Mouse (Mus musculus) heart, adult 8-10 months (tissue): ENCODE results near the gene Olfr1378. TPM values are rescaled to one million over a fixed set of nuclear protein-coding genes. Genes with fewer than 3 reads are reported as not detected.

Experiments used
- DNase-seq: peaks from one replicate; pipeline ENCODE4 v3.0.0; 2022; ENCODE audit warnings: low spot score
- total RNA-seq, 4 experiments: library from RNA; stranded (reverse); gene quantifications; 2 replicates each; pipeline ENCODE4 v1.2.4; 2022

Olfr1378 gene
- total RNA-seq, result not detected

- DNase-seq, result no peak
Observed at GRCm38 (mm10) chr11:50966230-50966629, at the start of gene Olfr1378. Gene Olfr1378, plus strand, starts transcription at chr11:50966530.

- DNase-seq, result no peak
Observed at GRCm38 (mm10) chr11:50930469-50931014, 35.8 kb upstream of the Olfr1378 start.

GRCm38 (mm10) chr11:50931021-50931420 is 35.3 kb upstream of the Olfr1378 start:
- no peak for DNase-seq

- peak; percentile 83 for DNase-seq
Observed at GRCm38 (mm10) chr11:50931451-50931866, 34.9 kb upstream of the Olfr1378 start, which contains the start of gene Zfp354b. Gene Zfp354b, minus strand, starts transcription at chr11:50931633.

DNA sequence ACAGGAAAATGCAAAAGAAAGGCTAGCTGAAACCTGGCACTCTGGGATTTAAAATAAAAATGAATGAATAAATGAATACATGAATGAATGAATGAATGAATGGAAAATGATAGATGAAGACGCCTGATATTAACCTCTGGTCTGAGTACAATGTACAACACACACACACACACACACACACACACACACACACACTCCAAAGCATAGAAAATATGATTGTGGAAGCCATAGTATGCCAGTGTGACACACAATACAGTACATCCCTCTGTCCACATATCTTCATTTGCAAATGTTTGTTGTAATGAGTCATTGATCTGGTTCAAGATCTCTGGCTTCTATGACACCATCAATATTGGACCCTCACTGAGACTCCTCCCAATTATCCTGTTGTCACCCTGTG is 34.3 kb upstream of the Olfr1378 start:
- no peak for DNase-seq

DNA sequence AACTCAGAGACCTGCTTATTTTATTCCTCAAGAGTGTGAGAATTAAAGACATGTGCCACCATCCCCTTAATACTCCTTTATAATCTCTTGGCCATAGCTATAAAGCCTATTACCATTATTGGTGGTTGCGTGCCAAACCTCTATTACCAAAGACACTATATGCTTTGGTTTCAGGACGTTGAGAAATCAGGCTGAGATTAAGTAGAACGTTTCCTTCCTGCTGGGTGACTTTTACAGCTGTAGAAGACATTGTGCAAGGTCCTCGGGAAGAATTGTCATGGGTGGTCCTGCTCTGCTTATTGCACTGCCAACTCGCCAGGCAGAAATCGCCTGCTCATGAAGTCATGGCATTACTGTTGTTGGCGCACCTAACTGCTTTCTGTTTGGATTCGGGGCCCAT is 27.9 kb upstream of the Olfr1378 start:
- no peak for DNase-seq

DNA sequence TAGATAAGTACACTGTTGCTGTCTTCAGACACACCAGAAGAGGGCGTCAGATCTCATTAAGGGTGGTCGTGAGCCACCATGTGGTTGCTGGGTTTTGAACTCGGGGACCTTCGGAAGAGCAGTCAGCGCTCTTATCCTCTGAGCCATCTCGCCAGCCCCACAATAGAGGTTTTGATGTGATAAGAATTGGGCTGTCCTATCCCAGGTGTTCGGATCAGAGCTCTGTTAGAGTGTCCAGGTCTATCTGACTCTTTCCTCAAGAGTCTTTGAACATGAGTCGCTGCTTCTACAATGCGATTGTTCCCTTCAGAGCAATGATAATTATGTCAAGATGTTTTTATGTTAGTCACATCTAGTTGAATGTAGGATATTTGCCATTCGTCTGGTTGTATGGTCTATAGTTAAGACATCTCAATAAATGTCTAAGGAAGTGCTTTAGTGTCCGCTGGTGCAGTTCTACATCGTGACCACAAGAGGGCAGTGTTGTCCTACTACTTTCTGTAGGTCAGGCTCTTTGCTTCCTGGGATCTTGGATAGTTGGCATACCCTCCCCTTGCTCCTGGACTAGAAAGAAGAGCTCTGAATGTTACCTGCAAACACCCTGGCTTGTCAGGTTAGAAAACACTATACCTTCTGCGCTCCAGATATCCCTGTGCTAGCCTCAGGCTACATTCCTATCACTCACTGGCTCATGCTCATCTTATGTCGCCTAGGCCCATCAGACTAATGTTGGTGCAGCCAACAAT is 26.5 kb upstream of the Olfr1378 start:
- DNase-seq, result peak; percentile 32

- DNase-seq, result no peak
Observed at GRCm38 (mm10) chr11:50942386-50942785, 23.9 kb upstream of the Olfr1378 start.

GRCm38 (mm10) chr11:50943506-50943905 is 22.8 kb upstream of the Olfr1378 start, which contains the start of gene 4933414I15Rik:
Gene 4933414I15Rik, minus strand, starts transcription at chr11:50943765.
- no peak for DNase-seq

GRCm38 (mm10) chr11:50952290-50952689 is 14.0 kb upstream of the Olfr1378 start:
- DNase-seq, result no peak

DNA sequence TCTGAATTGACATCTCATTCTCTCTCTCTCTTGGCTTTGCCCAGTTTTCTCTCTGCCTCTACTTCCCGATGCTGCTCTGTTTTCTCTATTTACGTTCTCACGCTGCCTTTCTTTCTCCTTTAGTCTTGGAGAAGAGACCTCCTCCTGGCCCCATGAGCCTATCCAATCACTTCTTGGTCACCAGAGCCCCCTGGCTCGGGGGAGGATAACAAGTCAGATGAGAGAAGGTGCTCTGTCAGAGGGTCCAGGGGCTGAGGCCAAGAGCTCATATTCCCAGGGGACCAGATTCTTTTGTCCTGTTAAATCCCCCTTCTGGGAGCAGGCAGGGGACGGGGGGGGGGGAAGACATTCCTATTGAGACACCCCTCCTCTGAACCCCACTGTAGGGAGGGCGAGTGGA is 12.7 kb upstream of the Olfr1378 start, which contains the start of gene Prop1:
Gene Prop1 (minus strand): TSS at position 101 of the 400 bp plus-strand sequence.
- DNase-seq, result no peak

GRCm38 (mm10) chr11:50964886-50965285 is 1.4 kb upstream of the Olfr1378 start:
- peak; percentile 57 for DNase-seq

- DNase-seq, result no peak
Observed at GRCm38 (mm10) chr11:50977216-50977615, 10.9 kb downstream of the Olfr1378 start.

GRCm38 (mm10) chr11:50981667-50982066 is 15.3 kb downstream of the Olfr1378 start, which contains the start of gene Olfr1377:
Gene Olfr1377, plus strand, starts transcription at chr11:50981967.
- DNase-seq, result no peak

- DNase-seq, result no peak
Observed at GRCm38 (mm10) chr11:51003296-51003695, 37.0 kb downstream of the Olfr1378 start, which contains the start of gene Olfr51. Gene Olfr51, plus strand, starts transcription at chr11:51003596.

DNA sequence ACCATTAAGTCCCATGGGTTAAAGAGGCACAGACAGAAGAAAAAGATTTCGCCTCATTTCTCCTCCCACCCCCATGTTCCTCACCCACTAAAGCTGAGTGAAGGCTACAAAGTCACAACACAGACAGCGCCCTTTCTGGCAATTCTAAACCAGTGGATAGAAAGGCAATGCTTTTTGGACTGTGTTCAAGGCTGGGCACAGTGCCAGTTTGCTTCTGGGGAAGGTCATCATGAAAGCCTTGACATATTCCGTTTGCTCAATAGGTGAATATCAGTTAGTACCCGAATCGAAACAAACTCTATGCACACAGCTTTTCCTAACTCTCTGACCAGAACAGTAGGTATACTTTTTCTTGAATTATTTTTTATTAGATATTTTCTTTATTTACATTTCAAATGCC is 45.5 kb downstream of the Olfr1378 start:
- peak; percentile 19 for DNase-seq

DNA sequence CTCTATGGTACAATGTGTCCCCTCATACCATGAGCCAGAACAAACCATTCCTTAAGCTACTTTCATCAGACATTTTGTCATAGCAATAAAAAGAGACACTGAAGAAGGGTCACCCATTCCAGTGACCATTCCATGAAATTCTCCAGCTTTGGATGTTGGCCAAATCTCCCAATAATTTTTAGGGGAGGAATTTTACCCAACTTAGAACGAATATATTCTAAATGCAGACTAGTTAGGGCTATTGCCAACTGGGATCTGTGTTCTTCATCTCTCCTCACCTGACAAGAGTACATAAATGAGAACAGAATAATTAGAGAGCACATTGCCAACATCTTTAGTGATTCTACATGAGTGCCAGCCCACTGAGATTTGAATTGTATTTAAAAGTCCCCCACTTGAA is 47.6 kb downstream of the Olfr1378 start, which contains the start of gene Olfr54:
Gene Olfr54 (plus strand): TSS at position 301 of the 400 bp plus-strand sequence.
- DNase-seq, result no peak

DNA sequence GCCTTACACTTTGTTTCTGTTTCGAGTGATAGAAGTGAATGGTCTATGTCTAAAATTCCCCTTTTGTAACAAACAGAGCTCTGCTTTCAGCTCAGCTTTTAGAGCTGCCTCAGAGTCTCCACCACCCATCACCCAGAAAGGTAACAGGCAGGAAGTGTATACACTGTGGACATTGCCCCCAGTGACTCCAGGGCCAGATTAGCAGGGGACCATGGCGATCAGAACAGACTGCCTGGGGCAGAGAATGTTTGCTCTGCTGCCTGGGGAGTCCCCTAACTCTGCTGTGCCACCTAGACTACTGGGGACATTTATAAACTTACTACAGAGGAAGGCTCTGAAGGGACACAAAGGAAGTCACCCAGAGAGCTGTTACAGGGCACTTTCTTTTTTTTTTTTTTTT is 50.0 kb downstream of the Olfr1378 start:
- no peak for DNase-seq

Other genes starting within 250 kb of the Olfr1378 start
- gene Zfp354c, start 138.8 kb upstream of the Olfr1378 start, total RNA-seq, result 1 to 10 TPM; 2.3 to 3.6 (median 2.5) TPM
- 1 to 10 TPM; 1.2 to 2.1 (median 1.7) TPM for gene Zfp879, start 125.0 kb upstream of the Olfr1378 start, total RNA-seq
- gene Grm6, start 115.8 kb upstream of the Olfr1378 start, total RNA-seq, result not detected
- 1 to 10 TPM in 1 of 4 experiments, under 1 TPM in 3; 0.41 to 1.8 (median 0.85) TPM for gene Zfp454, start 78.9 kb upstream of the Olfr1378 start, total RNA-seq
- gene Zfp2, start 50.4 kb upstream of the Olfr1378 start, total RNA-seq, result 1 to 10 TPM; 3.0 to 4.2 (median 3.2) TPM
- 1 to 10 TPM; 1.2 to 2.1 (median 1.7) TPM for gene Zfp354b, start 34.9 kb upstream of the Olfr1378 start, total RNA-seq
- gene 4933414I15Rik, start 22.8 kb upstream of the Olfr1378 start, total RNA-seq, result not detected
- gene Prop1, start 12.8 kb upstream of the Olfr1378 start, total RNA-seq, result not detected
- gene Olfr1377, start 15.4 kb downstream of the Olfr1378 start, total RNA-seq, result not detected
- gene Olfr51, start 37.1 kb downstream of the Olfr1378 start, total RNA-seq, result not detected
- not detected for gene Olfr54, start 47.7 kb downstream of the Olfr1378 start, total RNA-seq
- gene Olfr1375, start 81.6 kb downstream of the Olfr1378 start, total RNA-seq, result not detected
- 1 to 10 TPM; 1.5 to 2.3 (median 2.1) TPM for gene Zfp354a, start 92.7 kb downstream of the Olfr1378 start, total RNA-seq